Mouse (Mus musculus) adrenal gland, postnatal 10 days (tissue): ENCODE data around the gene Iffo1. TPM values are rescaled to one million over a fixed set of nuclear protein-coding genes. Genes with fewer than 3 reads are reported as not detected.
"Not testable (repeated sequence)": the region's sequence is repeated elsewhere in the genome, so short reads cannot be mapped to it uniquely, and the experiment has no call there.

Experiments
- DNase-seq: peaks from one replicate; pipeline ENCODE4 v3.0.0; 2021; ENCODE audit warnings: mixed read lengths
- total RNA-seq, 2 experiments: library from RNA; stranded (reverse); gene quantifications; 2 replicates each; pipeline ENCODE4 v1.2.3; 2021

The Iffo1 gene
- total RNA-seq, 2 experiments from 2014 or later = 16.7 to 30.1 TPM

GRCm38 (mm10) chr6:125160854-125161760 is 16.1 kb downstream of the Iffo1 start:
- DNase-seq = peak; percentile 79

- DNase-seq = peak; percentile 80
Observed at GRCm38 (mm10) chr6:125161971-125162370, 16.9 kb downstream of the Iffo1 start.

- not testable (repeated sequence) for DNase-seq
Observed at GRCm38 (mm10) chr6:125162615-125163305, 17.7 kb downstream of the Iffo1 start.

- peak; percentile 56 for DNase-seq
Observed at GRCm38 (mm10) chr6:125163801-125164657, 19.0 kb downstream of the Iffo1 start.

- peak; percentile 71 for DNase-seq
Observed at GRCm38 (mm10) chr6:125164672-125165327, 19.8 kb downstream of the Iffo1 start.

GRCm38 (mm10) chr6:125165328-125165891 is 20.4 kb downstream of the Iffo1 start:
- peak; percentile 98 for DNase-seq

GRCm38 (mm10) chr6:125166051-125166751 is 21.2 kb downstream of the Iffo1 start, which contains the start of gene Gapdh:
Gapdh (minus strand) TSS chr6:125166467.
- DNase-seq = peak; percentile 93

GRCm38 (mm10) chr6:125166861-125167650 is 22.0 kb downstream of the Iffo1 start:
- DNase-seq = peak; percentile 73

- DNase-seq = no peak
Observed at GRCm38 (mm10) chr6:125168086-125168485, 23.0 kb downstream of the Iffo1 start.

- DNase-seq = no peak
Observed at GRCm38 (mm10) chr6:125170194-125170593, 25.2 kb downstream of the Iffo1 start.

- DNase-seq = no peak
Observed at GRCm38 (mm10) chr6:125172474-125172873, 27.4 kb downstream of the Iffo1 start.

GRCm38 (mm10) chr6:125173256-125173655 is 28.2 kb downstream of the Iffo1 start:
- peak; percentile 81 for DNase-seq

- no peak for DNase-seq
Observed at GRCm38 (mm10) chr6:125175469-125175868, 30.4 kb downstream of the Iffo1 start.

- DNase-seq = peak; percentile 48
Observed at GRCm38 (mm10) chr6:125179601-125180000, 34.6 kb downstream of the Iffo1 start.

GRCm38 (mm10) chr6:125182133-125182532 is 37.1 kb downstream of the Iffo1 start:
- no peak for DNase-seq

- no peak for DNase-seq
Observed at GRCm38 (mm10) chr6:125186203-125186602, 41.2 kb downstream of the Iffo1 start.

GRCm38 (mm10) chr6:125190816-125191215 is 45.8 kb downstream of the Iffo1 start:
- no peak for DNase-seq

- peak; percentile 99 for DNase-seq
Observed at GRCm38 (mm10) chr6:125191332-125192015, 46.4 kb downstream of the Iffo1 start, which contains the start of the genes Ncapd2 and Mrpl51. Ncapd2 (minus strand) TSS chr6:125191701. Mrpl51 (plus strand) TSS chr6:125191801.
